Mouse (Mus musculus) adipocyte (in vitro differentiated cells): ENCODE measurements at regions not wholly inside any gene's neighbourhood (a gene's known extent, or its start where the extent isn't known, plus 50 kb on each side); places are given as distances from the start of the nearest gene placed in this dataset.
A peak's percentile ranks its signal among the peaks of the same experiment; 100 is the strongest.
"Not testable (repeated sequence)": the region's sequence is repeated elsewhere in the genome, so short reads cannot be mapped to it uniquely, and the experiment has no call there.

Source experiments
- DNase-seq: peaks from one replicate; pipeline ENCODE4 v3.0.0-alpha.2; 2016; ENCODE audit warnings: low spot score

DNA sequence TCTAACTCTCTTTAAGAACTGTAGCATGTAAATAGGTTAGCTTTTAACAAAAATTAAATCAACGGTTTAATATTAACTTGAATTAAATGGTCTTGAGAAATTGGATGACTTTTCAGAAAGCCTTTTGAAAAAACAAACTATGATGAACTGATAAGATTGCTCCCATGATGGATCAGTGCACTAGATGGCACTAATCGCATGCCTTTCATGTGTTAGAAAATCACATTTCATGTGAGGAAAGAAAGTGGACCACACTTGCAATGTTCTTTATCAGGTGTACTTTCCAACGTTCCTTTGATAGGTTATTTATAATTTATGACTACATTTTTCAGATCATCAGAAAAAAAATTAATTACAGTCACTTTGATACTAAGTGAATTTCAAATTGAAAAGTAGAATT is 1003.2 kb upstream of the 4930412O13Rik start:
- peak; percentile 3 for DNase-seq

DNA sequence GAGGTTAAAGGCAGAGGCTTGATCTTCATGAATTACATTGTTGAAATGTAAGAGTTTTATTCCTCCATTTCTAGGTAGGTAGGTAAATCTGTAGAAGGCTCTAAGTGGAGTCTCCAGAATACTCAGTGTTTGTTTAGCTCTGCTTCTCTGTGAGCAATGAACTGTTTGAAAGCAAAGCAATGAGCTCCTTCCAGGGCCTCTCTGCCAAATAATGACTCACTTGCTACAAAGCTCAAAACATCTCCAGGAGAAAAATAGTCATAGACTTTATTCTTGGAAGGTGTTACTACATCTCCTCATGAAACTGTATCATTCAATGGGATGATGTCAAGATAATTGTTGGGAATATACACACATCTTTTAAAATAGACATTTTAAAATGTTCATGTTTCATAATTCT is 968.6 kb upstream of the 4930412O13Rik start:
- no peak for DNase-seq

DNA sequence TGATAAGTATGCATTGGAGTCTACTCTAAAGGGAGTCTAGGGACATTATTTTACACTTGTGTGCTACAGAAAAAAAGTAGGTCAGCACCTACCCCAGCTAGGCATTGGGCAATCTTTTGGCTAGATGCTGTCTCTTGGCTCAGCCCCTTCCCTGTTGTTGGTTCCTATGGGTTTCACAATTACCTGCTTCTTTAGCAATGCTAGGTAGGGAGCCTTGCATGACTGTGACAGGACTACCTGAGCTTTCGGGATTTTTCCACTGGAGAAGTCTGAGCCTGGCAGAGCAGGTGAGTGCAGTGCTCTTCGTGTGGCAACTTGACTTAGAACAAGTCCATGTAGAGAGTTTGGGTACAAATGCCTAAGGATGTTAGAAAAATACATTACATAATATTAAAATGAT is 956.2 kb upstream of the 4930412O13Rik start:
- DNase-seq: no peak

DNA sequence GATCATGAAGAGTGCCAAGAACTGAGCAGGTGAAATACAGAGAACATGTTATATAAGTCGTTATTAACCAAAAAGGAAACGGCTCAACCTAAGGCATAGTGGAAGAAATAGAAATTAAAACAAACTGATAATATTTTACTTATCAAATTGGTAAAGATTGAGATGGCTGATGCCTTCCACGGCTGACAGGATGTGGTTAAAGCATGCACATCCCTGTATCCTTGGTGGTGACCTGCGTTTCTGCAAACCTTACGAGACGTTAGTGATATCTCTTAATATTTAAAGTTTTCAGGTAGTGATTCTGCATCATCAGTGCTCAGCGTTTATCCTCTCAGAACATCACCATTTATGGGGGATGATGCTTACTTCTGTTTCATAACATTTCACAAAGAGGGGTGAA is 939.5 kb upstream of the 4930412O13Rik start:
- DNase-seq: no peak

DNA sequence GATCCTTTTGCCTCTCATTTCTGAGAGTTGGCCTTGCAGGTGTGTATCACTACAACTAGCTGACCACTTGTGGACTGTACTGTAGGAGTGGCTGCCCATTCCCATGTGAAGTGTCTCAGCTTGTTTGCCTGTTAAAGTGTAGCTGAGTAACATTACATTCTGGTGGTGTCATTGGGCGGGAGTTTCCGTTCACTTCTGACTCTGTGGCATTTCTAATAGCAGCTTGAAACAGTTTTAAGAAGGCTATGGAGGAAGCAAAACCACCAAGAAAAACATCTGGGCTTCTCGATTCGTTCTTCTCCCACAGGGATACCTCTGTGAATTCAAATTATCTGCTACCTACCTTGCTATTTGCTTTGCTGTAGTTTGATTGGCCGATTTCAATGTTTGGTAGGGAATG is 922.1 kb upstream of the 4930412O13Rik start:
- no peak for DNase-seq

DNA sequence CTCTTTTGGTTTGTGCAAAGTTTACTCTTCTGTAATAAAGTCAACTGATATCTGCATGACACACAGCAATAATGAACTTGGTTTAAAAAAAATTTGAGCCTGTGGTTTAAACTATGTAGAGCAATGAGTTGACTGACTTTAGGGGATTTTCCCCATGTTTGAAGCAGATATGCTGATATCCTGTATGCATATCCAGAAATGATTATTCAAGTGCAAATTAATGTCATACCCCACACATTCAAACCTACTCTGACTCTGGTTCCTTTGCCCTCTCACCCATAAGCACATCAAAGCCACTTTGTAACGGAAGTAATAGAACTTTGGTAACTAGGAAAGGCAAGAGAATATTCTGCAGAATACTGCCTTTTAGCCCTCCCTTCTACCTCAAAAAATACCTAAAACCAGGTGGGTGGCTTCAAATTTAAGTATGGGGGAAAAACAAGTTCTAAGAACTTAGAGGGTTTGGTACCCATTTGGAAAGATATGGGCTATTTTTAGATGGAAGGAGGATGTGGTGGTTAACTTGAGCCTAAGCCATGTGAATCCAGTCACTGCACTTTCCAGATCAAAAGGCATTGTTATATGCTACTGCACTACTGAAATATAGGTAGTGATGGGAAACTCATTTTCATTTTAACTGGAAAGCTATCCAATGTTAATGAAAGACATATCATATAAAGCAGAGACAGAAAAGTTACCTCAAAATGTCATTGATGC is 915.9 kb upstream of the 4930412O13Rik start:
- DNase-seq: no peak

DNA sequence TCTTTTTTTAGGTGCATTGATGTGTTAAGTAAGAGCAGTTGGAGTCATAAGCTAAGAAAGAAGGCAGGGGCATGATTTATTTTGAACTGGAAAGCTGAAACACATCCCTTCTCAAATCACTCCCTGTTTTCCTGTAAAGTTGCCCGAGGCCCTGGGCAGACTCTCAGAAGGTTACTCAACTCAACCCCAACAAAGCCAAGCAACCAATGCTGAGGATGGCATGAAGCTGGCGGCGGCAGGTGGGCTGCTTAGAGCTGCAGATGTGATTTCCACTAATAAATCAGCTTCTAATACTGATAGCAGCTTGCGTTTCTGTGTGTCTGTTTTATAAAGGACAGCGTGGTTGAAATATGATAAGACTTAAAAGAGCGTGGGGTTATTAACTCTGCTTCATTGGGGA is 905.4 kb upstream of the 4930412O13Rik start:
- DNase-seq: no peak

DNA sequence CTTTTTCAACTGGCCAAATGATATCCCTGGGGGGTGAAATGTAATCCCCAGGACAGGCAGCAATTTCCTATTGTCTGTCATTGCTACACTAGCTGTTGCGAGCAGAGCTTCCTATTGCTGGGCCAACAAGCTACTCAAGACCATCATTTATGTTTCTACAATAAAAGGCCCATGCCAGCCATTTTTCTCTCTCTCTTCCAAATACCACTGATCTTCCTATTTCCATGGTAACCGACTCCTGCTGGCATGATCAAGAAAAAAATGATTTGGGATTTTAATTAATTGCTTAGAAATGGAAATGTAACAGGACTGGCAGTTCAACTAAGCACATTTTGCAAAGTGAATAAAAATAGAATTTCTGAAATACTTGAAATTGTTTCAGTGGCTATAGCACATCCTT is 868.7 kb upstream of the 4930412O13Rik start:
- DNase-seq: no peak

DNA sequence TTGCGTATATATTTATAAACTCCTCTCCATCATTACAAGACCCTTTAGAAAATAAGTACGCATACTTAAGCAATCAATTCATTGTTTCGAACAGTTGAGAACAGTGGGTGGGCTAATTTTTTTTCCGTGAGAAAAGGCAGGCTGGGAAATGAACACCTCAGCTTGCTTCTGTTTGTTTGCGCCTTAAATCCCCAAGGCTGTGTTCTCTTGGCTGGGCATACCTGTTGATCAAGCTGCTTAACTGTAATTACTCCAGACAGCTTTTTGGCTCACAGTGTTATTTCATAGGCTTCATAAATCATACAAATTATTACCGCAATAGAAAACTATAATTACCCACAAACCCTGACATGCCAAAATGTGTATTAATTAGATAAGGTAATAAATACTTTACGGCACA is 848.0 kb upstream of the 4930412O13Rik start:
- no peak for DNase-seq

DNA sequence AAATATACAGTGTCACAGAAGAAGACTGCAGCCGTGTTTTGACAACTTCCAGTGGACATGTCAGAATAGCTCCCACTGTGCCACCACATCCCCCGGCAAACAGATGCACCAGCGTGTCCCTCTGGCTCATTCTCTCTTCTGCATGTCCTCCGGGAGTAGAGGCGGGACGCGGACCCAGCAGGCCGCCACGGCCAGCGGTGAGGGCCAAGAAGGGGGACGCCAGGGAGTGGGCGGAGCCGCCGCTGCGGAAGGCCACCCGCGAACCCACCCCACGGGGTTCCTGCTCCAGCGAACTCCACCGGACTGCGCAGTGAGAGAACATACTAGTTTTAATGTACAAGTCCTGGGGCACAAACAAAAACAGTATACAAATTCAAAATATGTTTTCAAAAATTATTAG is 838.7 kb upstream of the 4930412O13Rik start:
- not testable (repeated sequence) for DNase-seq

DNA sequence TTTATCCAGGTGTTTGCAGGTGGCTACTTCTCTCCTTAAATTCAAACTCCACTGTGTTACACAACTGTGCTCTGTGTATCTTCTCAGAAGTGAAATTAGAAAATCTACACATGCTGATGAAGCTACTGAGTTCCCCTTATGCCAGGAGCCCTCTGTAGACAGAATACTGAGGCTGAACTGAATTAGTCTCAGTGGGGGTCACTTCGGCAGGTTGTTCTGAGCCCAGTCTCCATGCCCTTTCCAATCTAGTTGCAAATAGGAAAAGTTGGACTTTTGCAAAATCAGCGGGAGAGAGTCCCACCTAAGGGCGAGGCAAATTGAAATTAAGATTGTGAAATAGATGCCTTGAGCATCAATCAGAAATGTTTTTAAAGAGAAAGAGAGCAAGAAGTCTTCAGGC is 833.1 kb upstream of the 4930412O13Rik start:
- no peak for DNase-seq

DNA sequence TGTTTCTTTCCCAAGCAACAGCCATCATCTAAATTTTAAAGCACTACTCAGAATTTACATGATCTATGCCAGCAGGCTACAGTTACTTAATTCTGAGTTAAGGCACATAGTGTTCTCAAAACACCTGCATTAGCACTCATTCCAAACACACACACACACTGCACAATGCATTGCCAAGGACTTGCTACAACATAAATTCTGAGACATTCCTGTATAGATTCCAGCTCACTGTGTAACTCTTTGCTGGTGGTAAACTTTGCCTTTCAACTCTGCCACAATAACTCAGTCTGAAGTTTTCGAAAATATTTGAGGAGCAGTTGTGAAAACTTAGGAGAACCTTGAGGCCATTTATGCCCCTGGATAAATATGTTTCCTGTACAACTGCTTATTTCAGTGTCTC is 807.2 kb upstream of the 4930412O13Rik start:
- DNase-seq: no peak

DNA sequence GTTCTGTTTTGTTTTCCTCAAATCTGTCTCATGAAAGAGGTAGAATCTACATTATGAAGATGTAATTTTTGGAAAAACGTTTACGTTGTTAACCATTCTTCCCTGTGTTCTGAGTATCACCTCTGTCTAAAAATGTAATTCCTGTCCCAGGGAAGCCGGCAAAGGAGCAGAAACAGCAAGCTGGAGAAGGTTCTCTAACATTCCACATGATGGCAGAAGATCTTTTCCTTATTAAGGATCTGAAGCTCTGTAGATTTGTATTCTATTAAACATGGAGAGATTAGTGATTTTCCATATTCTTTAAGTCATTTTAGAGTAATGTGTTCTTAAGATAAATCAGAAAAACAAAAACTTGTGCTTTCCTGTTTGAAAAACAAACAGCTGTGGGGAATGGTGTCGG is 802.9 kb upstream of the 4930412O13Rik start:
- DNase-seq: no peak

DNA sequence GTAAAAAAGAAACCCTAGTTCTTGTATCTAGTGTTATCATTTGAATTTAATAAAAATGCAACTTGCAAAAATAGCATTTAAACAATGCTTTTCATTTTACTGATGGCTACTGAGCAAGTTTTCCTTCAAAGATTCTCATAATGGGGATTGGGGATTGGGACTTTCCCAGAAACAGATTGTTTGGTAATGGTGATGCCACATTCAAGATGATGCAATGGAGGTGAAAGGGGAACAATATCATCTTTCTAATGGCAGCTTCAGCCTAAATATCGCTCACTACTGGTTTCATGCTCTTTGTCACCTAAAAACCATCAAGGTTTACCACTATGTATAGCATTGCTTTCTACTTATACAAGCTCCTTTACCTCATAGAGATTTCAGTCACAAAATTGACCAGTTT is 799.3 kb upstream of the 4930412O13Rik start:
- peak; percentile 5 for DNase-seq

DNA sequence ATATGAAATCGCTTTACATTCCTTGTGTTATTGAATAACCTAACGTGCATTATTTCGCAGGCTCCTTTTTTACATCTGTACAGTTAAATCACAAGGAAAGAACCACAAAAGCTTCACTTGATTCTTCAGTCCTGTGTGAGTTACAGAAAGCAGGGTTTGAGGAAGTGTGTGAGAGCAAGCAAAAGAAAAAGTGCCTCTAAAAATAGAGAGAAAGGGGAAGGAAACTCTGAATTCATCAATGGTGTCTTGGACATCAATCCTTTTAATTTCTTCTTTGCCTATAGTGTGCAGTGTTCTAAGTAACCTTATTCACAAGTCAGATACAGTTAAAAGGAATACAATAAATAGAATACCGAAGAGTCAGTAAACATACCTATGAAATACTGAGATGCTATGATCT is 785.7 kb upstream of the 4930412O13Rik start:
- DNase-seq: no peak

DNA sequence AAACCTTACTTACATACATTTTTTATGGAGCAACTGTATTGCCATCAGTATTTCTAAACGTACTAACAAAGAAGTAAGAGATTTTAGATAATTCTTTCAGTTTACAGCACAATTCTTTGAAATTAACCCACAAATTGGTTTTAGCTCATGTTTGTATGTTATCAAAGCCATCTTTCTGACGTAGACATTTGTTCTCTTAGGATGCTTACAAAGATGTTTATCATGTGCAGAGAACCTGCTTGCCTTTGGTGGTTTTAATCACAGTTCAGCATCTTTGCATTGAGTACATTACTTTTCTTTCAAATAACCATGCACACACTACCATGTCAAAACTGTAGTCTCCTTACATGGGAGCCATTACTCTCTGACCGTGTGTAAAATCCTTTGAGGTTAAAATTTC is 764.4 kb upstream of the 4930412O13Rik start:
- DNase-seq: no peak

DNA sequence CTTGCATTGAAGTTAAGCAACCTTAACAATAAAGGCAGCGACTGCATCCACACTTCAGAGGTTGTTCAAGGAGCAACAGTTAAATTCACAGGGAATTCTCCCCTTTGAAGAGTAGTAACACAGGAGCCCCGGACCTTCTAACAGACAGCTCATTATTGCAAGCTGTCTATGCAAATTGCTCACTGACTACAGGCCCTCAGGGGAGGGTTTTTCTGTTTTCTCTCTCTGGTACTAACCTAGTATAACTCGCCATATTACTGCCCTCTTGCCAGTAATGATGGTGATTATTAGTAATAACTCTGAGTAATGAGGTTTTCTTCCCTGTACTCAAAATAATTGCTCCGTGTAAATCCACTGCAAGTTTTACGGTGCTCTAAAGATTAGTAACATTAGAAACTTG is 763.5 kb upstream of the 4930412O13Rik start:
- DNase-seq: no peak

DNA sequence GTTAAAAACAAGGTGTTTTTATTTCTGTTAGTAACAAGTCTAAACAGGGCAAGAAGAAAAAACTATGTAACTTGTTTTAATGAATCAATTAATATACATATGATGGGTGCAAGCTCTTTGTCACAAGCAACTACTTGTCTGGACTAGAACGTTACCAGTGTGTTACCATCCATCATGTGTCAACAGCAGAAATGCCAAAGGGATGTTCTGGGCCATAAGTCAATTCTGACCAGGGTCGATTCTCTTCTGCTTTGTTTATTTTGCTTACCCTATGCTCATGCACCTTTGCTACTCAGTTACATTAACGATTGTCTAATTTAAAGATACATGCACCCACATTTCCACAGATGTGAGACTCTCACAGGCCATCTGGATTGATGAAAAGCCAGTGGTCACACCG is 744.1 kb upstream of the 4930412O13Rik start:
- no peak for DNase-seq

DNA sequence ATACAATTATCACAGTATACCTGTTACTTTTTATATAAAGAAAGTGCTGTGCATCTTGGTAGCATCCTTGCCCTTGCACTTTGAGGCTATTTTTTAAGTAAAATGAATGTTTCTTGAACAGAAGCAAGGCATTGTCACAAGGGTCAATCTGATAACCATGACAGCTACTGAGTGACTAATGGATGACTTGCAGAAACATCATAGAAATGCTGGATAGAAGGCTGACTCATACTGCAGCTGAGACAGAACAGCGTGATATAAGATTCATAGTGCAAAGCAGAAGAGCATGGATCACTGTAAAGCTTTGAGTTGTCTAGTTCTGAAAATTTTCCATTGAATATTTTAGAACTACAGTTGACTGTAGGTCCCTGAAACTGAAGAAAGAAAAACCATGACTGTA is 739.6 kb upstream of the 4930412O13Rik start:
- peak; percentile 6 for DNase-seq

DNA sequence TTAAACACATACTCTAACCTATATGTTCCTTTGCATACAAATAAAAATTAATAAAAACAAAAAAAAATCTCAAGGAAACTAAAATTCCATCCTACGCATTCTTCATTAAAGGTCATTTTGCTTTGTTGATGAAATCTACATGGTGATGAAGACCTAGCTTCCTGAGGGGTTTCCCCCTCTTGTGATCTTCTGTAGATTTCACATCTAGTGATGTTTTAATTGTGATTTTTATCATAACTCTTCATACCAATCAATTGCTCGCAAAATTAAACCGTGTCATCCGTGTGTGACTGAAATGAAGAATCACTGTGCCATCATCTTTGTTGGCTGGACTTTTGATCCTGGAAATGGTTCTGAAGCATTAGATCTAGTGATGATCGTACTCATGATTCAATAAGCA is 725.4 kb upstream of the 4930412O13Rik start:
- no peak for DNase-seq

DNA sequence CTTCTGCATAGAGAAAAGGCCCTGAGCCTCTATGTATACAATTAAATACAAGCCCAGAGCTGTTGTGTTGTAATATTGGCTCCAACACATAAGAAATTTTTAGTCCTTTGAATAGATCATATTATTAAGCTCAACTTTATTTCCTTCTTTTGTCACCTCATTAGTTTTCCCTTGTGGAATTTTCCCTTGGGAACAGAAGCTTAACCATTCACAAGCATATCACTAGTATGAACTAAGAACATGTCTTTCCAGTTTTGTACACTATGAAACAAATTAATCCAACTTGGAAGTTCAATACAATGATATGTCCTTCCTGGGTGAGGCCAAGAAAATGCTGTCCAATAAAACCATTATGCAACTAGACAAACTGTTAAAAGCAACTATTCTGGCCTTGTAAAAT is 720.9 kb upstream of the 4930412O13Rik start:
- DNase-seq: no peak

DNA sequence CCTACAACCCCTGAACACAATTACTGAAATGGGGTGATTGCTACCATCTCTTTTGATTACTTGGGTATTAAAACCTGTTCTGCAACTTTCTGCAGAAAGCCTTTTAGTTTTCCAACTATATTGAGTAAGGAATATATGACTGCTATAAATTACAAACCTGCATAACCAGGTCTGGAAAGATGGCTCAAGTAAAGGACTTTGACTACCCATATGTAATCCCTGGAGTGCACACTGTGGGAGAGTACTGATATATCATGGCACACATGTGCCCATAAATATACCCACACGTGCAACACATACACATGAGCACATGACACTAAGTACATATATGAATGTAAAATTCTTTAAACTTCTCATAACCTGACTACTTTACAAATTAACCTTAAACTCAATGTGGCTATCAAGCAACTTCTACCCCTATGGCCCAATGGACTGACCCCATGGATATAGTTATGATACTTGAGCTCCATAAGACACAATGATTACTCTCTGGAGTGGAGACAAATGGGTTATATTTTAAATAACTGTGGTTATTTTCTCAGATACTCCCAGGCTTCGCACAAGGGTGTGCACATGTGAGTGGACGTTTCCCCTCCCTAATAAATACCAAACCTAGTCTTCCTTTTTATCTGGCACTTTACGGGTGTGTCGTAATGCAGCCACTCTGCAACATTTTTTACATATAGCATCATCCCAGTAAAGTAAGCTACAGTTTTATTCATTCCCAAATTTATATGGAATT is 717.1 kb upstream of the 4930412O13Rik start:
- no peak for DNase-seq

DNA sequence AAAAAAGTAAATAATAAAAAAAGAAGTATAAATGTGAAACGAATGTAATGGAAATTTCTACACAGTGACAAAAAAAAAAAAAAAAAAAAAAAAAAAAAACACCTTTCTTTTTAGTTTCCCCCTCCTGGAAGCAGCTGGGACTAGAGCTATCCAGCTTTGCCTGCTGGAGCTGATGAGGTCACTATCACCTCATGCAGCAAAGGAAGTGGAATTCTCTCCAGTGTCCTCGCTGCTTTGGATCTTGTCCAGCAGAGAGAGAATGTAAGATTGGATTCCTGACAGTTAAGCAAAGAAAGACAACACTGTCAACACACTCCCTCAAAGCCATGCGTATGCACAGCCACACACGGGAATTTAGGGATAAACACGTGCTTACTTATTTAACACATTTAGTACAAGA is 698.9 kb upstream of the 4930412O13Rik start:
- DNase-seq: no peak

DNA sequence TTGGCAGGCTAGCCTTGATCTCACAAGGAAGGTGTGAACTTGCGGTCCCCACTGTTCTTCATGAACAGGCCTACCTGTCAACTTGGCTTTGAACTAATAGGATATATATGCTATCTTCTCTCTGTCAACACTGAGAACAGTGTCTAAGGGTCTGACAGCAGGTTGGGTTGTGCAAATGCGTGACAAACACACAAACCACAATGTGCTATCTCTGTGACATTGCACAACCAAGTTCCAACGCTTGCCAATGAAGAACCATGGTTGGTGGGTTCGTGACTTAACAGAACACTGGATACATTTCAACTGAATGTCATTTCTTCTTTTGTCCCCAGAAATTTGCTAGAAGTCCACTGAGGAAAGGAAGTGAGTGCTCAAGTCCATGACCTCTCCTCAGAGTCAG is 696.8 kb upstream of the 4930412O13Rik start:
- DNase-seq: no peak
